Mouse (Mus musculus) C2C12 (cell line): ENCODE data around the gene Nampt.

Experiments
- CTCF ChIP-seq: IDR thresholded peaks from one replicate; pipeline ENCODE4 v1.5.1; 2011; ENCODE audit not compliant: control insufficient read depth, insufficient read depth, insufficient read length
- FOSL1 ChIP-seq: IDR thresholded peaks from one replicate; pipeline ENCODE4 v1.8.0; 2011; ENCODE audit warnings: mild to moderate bottlenecking, low read length; ENCODE audit not compliant: poor library complexity, insufficient read depth, severe bottlenecking
- MAX ChIP-seq: IDR thresholded peaks from one replicate; pipeline ENCODE4 v1.6.1; 2011; ENCODE audit warnings: mild to moderate bottlenecking, control low read depth
- MYOG ChIP-seq: IDR thresholded peaks from one replicate; pipeline ENCODE4 v1.6.1; 2011; ENCODE audit not compliant: control insufficient read depth, insufficient read length; ENCODE audit errors: extremely low read depth
- USF1 ChIP-seq: IDR thresholded peaks from one replicate; pipeline ENCODE4 v1.6.1; 2011; ENCODE audit warnings: low read depth, mild to moderate bottlenecking, control low read depth, moderate library complexity

- TF ChIP-seq USF1 = no peak
- TF ChIP-seq CTCF = no peak
- no peak for TF ChIP-seq MYOG
- TF ChIP-seq MAX = no peak
- no peak for TF ChIP-seq FOSL1
Observed at GRCm38 (mm10) chr12:32877500-32877899, 58.2 kb downstream of the Nampt start.
